Mouse (Mus musculus): Measurements from ENCODE around the gene 2900026A02Rik. TPM values are rescaled to one million over a fixed set of nuclear protein-coding genes. Genes with fewer than 3 reads are reported as not detected.

The 2900026A02Rik gene
- polyA plus RNA-seq, 1 experiment: 16.6 TPM

DNA sequence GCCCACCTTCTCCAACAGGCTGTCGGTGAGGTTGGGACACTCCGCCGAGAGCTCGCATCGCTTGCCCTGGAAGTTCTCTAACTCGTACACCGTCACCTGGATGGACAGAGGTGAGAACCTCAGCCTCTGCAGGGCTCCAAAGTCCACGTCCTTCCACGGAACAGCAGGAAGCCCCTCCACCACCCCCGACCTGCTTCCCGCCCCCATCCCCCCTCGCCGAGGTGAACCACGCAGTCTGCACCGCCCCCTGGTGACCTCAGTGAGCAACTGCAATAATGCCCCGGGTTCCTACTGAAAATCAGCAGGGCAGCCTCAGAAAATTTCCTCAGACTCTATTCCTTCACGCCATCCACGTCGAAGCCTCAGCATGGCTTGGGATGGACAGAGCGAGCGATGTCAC is 141.3 kb downstream of the 2900026A02Rik start:
- Histone ChIP-seq H3K4me3 (no peak overlapping the region), H3ac (ENCODE audit: control insufficient read depth, insufficient read length) (no peak overlapping the region), H3K4me2 (ENCODE audit: low read depth) (no peak overlapping the region), H3K36me3 (ENCODE audit: control insufficient read depth, insufficient read depth) (no peaks in the 10 kb centered on the region), H3K79me2 (ENCODE audit: control insufficient read depth, insufficient read depth) (no peaks in the 10 kb centered on the region), H3K27me3 (ENCODE audit: control insufficient read depth, insufficient read depth, insufficient read length) (peaks cover 10% of the 10 kb centered on the region)
- no peak for TF ChIP-seq SRF (IDR thresholded peaks at IDR 0.05; ENCODE audit: control insufficient read depth, insufficient read length, low read depth)
- no peak for TF ChIP-seq USF1 (IDR thresholded peaks at IDR 0.05; ENCODE audit: low read depth)
- no peak for TF ChIP-seq TCF3 (IDR thresholded peaks at IDR 0.05; ENCODE audit: insufficient read length, low read depth)
- TF ChIP-seq MYOG (IDR thresholded peaks at IDR 0.05; ENCODE audit: control insufficient read depth in 1 of 3, insufficient read depth in 1 of 3, insufficient read length in 2 of 3, low read depth in 2 of 3): no peak
- TF ChIP-seq MAX (IDR thresholded peaks at IDR 0.05; ENCODE audit: low read depth): no peak
- TF ChIP-seq E2F4 (IDR thresholded peaks at IDR 0.05; ENCODE audit: insufficient read depth): no peak
- TF ChIP-seq POLR2AphosphoS2 (IDR thresholded peaks at IDR 0.05; ENCODE audit: insufficient read length, low read depth): no peak
- TF ChIP-seq CEBPB (IDR thresholded peaks at IDR 0.05; ENCODE audit: insufficient read depth, poor library complexity, severe bottlenecking): no peak
- no peak for TF ChIP-seq POLR2A (IDR thresholded peaks at IDR 0.05; ENCODE audit: insufficient read length, low read depth)
- TF ChIP-seq REST (IDR thresholded peaks at IDR 0.05; ENCODE audit: insufficient read depth, insufficient read length): no peak
- TF ChIP-seq TCF12 (IDR thresholded peaks at IDR 0.05; ENCODE audit: insufficient read depth, poor library complexity, severe bottlenecking): no peak
- no peak for TF ChIP-seq MYOD1 (IDR thresholded peaks at IDR 0.05; ENCODE audit: control insufficient read depth in 1 of 3, insufficient read length in 2 of 3, low read depth in 2 of 3)

DNA sequence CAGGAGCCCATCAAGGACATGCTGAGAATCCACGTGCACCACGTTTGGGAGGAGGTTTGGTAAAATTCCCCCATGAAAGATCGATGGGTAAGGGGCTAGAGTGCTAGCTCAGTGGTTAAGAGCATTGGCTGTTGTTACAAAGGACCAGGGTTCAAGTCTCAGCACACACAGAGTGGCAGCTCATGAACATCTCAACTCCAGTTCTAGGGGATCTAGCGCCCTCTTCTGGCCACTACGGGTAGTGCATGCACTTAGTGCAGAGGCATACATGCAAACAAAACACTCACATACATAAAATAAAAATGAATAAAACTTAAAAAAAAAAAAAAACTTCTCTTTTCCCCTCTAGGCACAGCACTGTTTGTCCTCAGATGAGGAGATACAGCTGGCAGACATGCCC is 142.3 kb downstream of the 2900026A02Rik start:
- Histone ChIP-seq H3K4me3 (no peak overlapping the region), H3K27me3 (ENCODE audit: control insufficient read depth, insufficient read depth, insufficient read length) (peaks cover 14% of the 10 kb centered on the region), H3ac (ENCODE audit: control insufficient read depth, insufficient read length) (no peak overlapping the region), H3K36me3 (ENCODE audit: control insufficient read depth, insufficient read depth) (no peaks in the 10 kb centered on the region), H3K4me2 (ENCODE audit: low read depth) (no peak overlapping the region), H3K79me2 (ENCODE audit: control insufficient read depth, insufficient read depth) (no peaks in the 10 kb centered on the region)
- TF ChIP-seq MAX (IDR thresholded peaks at IDR 0.05; ENCODE audit: low read depth): no peak
- no peak for TF ChIP-seq MYOG (IDR thresholded peaks at IDR 0.05; ENCODE audit: control insufficient read depth in 1 of 3, insufficient read depth in 1 of 3, insufficient read length in 2 of 3, low read depth in 2 of 3)
- TF ChIP-seq SRF (IDR thresholded peaks at IDR 0.05; ENCODE audit: control insufficient read depth, insufficient read length, low read depth): no peak
- no peak for TF ChIP-seq USF1 (IDR thresholded peaks at IDR 0.05; ENCODE audit: low read depth)
- no peak for TF ChIP-seq POLR2A (IDR thresholded peaks at IDR 0.05; ENCODE audit: insufficient read length, low read depth)

- Histone ChIP-seq H3K27me3 (ENCODE audit: control insufficient read depth, insufficient read depth, insufficient read length) (peaks cover 20% of the 10 kb centered on the region), H3K4me3 (no peak within 1 kb of the TSS), H3K79me2 (ENCODE audit: control insufficient read depth, insufficient read depth) (no peaks in the 10 kb centered on the region), H3ac (ENCODE audit: control insufficient read depth, insufficient read length) (no peak within 1 kb of the TSS), H3K4me2 (ENCODE audit: low read depth) (no peak within 1 kb of the TSS), H3K36me3 (ENCODE audit: control insufficient read depth, insufficient read depth) (no peaks in the 10 kb centered on the region)
- TF ChIP-seq MAX (IDR thresholded peaks at IDR 0.05; ENCODE audit: low read depth): no peak
- TF ChIP-seq MYOD1 (IDR thresholded peaks at IDR 0.05; ENCODE audit: control insufficient read depth in 1 of 3, insufficient read length in 2 of 3, low read depth in 2 of 3): no peak
- no peak for TF ChIP-seq USF1 (IDR thresholded peaks at IDR 0.05; ENCODE audit: low read depth)
- no peak for TF ChIP-seq TCF3 (IDR thresholded peaks at IDR 0.05; ENCODE audit: insufficient read length, low read depth)
- no peak for TF ChIP-seq POLR2A (IDR thresholded peaks at IDR 0.05; ENCODE audit: insufficient read length, low read depth)
- no peak for TF ChIP-seq MYOG (IDR thresholded peaks at IDR 0.05; ENCODE audit: control insufficient read depth in 1 of 3, insufficient read depth in 1 of 3, insufficient read length in 2 of 3, low read depth in 2 of 3)
- TF ChIP-seq REST (IDR thresholded peaks at IDR 0.05; ENCODE audit: insufficient read depth, insufficient read length): no peak
- no peak for TF ChIP-seq SRF (IDR thresholded peaks at IDR 0.05; ENCODE audit: control insufficient read depth, insufficient read length, low read depth)
- TF ChIP-seq POLR2AphosphoS2 (IDR thresholded peaks at IDR 0.05; ENCODE audit: insufficient read length, low read depth): no peak
- no peak for TF ChIP-seq E2F4 (IDR thresholded peaks at IDR 0.05; ENCODE audit: insufficient read depth)
- no peak for TF ChIP-seq CEBPB (IDR thresholded peaks at IDR 0.05; ENCODE audit: insufficient read depth, poor library complexity, severe bottlenecking)
- TF ChIP-seq TCF12 (IDR thresholded peaks at IDR 0.05; ENCODE audit: insufficient read depth, poor library complexity, severe bottlenecking): no peak
Observed at GRCm38 (mm10) chr5:113070017-113070416, 151.0 kb downstream of the 2900026A02Rik start, which contains the start of gene Crybb2. Crybb2 (minus strand) TSS chr5:113070117.

GRCm38 (mm10) chr5:113054308-113054707 is 166.7 kb downstream of the 2900026A02Rik start:
- Histone ChIP-seq H3K79me2 (ENCODE audit: control insufficient read depth, insufficient read depth) (no peaks in the 10 kb centered on the region), H3K27me3 (ENCODE audit: control insufficient read depth, insufficient read depth, insufficient read length) (peaks cover 24% of the 10 kb centered on the region), H3ac (ENCODE audit: control insufficient read depth, insufficient read length) (no peak overlapping the region), H3K36me3 (ENCODE audit: control insufficient read depth, insufficient read depth) (no peaks in the 10 kb centered on the region), H3K4me3 (no peak overlapping the region), H3K4me2 (ENCODE audit: low read depth) (no peak overlapping the region)
- no peak for TF ChIP-seq TCF12 (IDR thresholded peaks at IDR 0.05; ENCODE audit: insufficient read depth, poor library complexity, severe bottlenecking)
- TF ChIP-seq TCF3 (IDR thresholded peaks at IDR 0.05; ENCODE audit: insufficient read length, low read depth): no peak
- TF ChIP-seq USF1 (IDR thresholded peaks at IDR 0.05; ENCODE audit: low read depth): no peak
- TF ChIP-seq MYOG (IDR thresholded peaks at IDR 0.05; ENCODE audit: control insufficient read depth in 1 of 3, insufficient read depth in 1 of 3, insufficient read length in 2 of 3, low read depth in 2 of 3): no peak
- no peak for TF ChIP-seq POLR2AphosphoS2 (IDR thresholded peaks at IDR 0.05; ENCODE audit: insufficient read length, low read depth)
- TF ChIP-seq SRF (IDR thresholded peaks at IDR 0.05; ENCODE audit: control insufficient read depth, insufficient read length, low read depth): no peak
- no peak for TF ChIP-seq REST (IDR thresholded peaks at IDR 0.05; ENCODE audit: insufficient read depth, insufficient read length)
- no peak for TF ChIP-seq MAX (IDR thresholded peaks at IDR 0.05; ENCODE audit: low read depth)
- no peak for TF ChIP-seq E2F4 (IDR thresholded peaks at IDR 0.05; ENCODE audit: insufficient read depth)
- TF ChIP-seq CEBPB (IDR thresholded peaks at IDR 0.05; ENCODE audit: insufficient read depth, poor library complexity, severe bottlenecking): no peak
- TF ChIP-seq MYOD1 (IDR thresholded peaks at IDR 0.05; ENCODE audit: control insufficient read depth in 1 of 3, insufficient read length in 2 of 3, low read depth in 2 of 3): no peak
- no peak for TF ChIP-seq POLR2A (IDR thresholded peaks at IDR 0.05; ENCODE audit: insufficient read length, low read depth)

Data from myocyte (in vitro differentiated cells).